Mouse (Mus musculus) liver, postnatal 0 days (tissue): Measurements from ENCODE around the gene A630095N17Rik.

ENCODE experiments used
- CTCF ChIP-seq: sonication (generic); IDR thresholded peaks from 2 replicates; pipeline ENCODE4 v1.5.1; 2016; ENCODE audit warnings: antibody characterized with exemption, low read depth
- EP300 ChIP-seq: IDR thresholded peaks from 2 replicates; pipeline ENCODE4 v1.6.1; 2016; ENCODE audit warnings: antibody characterized with exemption, low read depth, mild to moderate bottlenecking

GRCm38 (mm10) chr1:75231664-75232152 is at the start of gene A630095N17Rik:
- TF ChIP-seq CTCF (no peak), EP300 (no peak)
